10 mouse cellular contexts compared by ENCODE assay signal in the genomic region with DNA sequence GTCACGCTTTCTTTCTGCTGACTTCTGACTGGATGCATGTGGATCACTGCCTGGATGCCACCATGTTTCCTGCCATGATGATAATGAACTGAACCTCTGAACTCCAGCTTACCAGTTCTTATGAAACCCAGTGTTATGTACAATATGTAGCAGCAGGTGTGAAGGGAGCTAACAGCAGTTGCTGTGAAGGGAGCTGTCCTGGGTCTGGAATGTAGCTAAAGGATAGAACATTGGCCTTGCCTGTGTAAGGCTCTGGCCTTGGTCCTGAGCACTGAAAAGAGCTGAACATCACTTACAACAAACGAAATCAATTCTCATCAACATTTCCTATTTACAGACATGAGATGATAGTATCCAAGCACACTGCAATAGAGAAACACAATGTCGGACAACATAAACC.
DNase-seq lines count a peak whose midpoint lies in the region.
"Had no signal": no experiment of that assay in that cellular context is flagged by ENCODE, and none has a peak within 500 bp of the region (broad histone marks: within the 10 kb centered on the region; RNA-seq: fewer than 3 reads in every experiment).

No protein-coding gene starts in this region.

- peak; percentile 58 to 64 for DNase-seq in kidney, postnatal 4 days
- DNase-seq in kidney, adult 9 months: no peak
- peak; percentile 49 for DNase-seq in ES-CJ7 (ENCODE audit: low read depth, low spot score)
- DNase-seq in R1 (ENCODE audit: low read depth, low spot score): peak; percentile 72
- peak; percentile 55 for DNase-seq in forelimb bud, embryonic 11.5 days (ENCODE audit: low read depth, low spot score)
- DNase-seq in thymus, adult 18-20 months: no peak
- no peak for DNase-seq in right cerebral cortex, postnatal 36 days (ENCODE audit: low spot score in 2 of 2)
- DNase-seq: adrenal gland, postnatal 14 days; cerebellum, adult 9-11 months; liver, embryonic 13.5 days had no signal

Comparison
In these comparisons a context has a peak if more than half of its experiments do, and no peak if none do; other contexts are left out.
1. DNase-seq: peak in kidney, postnatal 4 days (2 of 2), ES-CJ7 (single experiment), R1 (single experiment) and forelimb bud, embryonic 11.5 days (single experiment); none in kidney, adult 9 months (single experiment), thymus, adult 18-20 months (0 of 2) and right cerebral cortex, postnatal 36 days (0 of 2).